Mouse (Mus musculus) CH12F3 (cell line): Measurements from ENCODE around the gene Fam72a.

Experiments
- in situ Hi-C: fragments of 300-500 bp; cut with MboI; formaldehyde crosslinking; loops from 2 replicates; pipeline ENCODE4 v1.14.3; 2020; ENCODE audit warnings: low sequenced_read_pairs

Fam72a gene

DNA sequence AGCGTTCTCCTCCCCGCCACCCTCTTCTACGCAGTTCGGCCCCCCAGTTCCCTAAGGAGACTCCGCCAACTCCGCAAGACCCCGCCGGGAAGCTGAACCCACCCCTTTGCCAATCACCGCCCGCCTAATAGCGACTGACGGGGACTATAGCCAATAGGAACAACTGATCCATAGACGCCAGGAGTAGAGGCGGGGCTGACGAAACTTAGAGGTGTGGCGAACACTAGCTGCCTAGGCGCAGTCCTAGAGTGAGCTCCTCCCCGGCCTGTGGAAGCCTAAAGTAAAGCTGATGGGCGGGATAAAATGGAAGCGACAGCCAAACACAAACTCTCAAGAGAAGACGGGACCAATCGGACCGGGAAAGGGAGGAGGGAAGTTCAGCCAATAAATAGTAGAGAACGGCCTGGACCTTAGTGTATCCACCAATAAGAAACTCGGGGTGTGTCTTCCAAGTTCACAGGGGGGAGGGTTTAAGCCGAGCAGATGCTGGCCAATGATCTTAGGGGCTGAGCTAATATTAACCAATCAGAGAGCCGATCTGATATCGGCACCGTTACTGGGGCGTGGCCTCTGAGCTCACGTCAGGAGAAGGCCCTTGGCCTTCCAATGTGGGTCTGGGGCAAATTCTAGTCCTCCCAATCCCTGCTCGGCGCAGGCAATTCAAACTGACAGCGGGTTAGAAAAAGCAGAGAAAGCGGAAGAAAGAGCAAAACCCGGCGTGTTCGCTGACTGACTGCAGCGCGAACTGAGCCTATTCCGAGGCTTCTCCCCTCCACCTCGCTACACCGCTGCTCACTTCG, at the start of gene Fam72a, which contains the start of gene Srgap2:
Gene Fam72a (plus strand): TSS at position 623 of the 800 bp plus-strand sequence.
Gene Srgap2 (minus strand): TSS at position 72 of the 800 bp plus-strand sequence.
- in situ Hi-C loops: no loop called here

GRCm38 (mm10) chr1:131478770-131479305, 48.9 kb upstream of the Fam72a start:
- in situ Hi-C loops: no loop called here

DNA sequence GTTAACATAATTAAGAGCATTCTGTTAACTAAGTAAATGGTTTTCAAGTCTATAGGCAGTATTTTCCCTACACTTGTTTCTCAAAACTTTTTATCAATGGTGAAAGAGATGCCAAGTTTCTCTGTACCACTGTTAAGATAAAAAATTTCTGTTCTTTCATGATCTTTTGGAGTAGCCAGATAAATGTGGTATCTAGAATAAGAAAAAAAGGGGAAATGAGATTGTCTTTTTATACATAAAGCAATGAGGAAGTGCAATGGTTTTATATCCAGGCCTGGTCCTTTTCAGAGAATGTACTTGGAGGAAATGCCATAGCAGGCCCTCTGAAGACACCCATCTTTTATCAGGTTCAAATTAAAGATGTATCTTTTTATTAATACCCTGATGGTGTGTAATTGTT, 46.3 kb upstream of the Fam72a start:
- in situ Hi-C loops: no loop called here

- in situ Hi-C loops: no loop called here
Measured at GRCm38 (mm10) chr1:131482242-131482641, 45.5 kb upstream of the Fam72a start.

- in situ Hi-C loops: no loop called here
Measured at GRCm38 (mm10) chr1:131486094-131486850, 41.4 kb upstream of the Fam72a start.

DNA sequence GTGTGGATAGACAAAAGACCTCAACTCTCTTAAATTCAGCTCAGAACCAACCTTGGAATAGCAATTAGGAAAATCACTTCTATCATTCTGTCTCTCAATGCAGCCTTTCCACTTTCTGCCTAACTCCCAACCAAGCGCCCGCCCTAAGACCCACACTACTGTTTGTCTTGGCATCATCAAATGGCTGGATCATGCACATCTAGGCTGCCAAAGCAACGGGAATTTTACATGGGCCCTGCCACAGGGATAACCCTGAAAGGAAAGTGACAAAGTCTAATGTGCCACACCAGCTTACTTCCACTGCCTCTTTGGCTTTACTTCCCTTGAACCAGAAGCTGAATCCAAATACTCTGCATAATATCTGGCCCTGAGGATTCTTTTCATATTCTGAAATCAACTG, 38.4 kb upstream of the Fam72a start:
- in situ Hi-C loops: no loop called here

- in situ Hi-C loops: no loop called here
Measured at GRCm38 (mm10) chr1:131491579-131491978, 36.1 kb upstream of the Fam72a start.

- in situ Hi-C loops: no loop called here
Measured at GRCm38 (mm10) chr1:131492360-131492759, 35.3 kb upstream of the Fam72a start.

DNA sequence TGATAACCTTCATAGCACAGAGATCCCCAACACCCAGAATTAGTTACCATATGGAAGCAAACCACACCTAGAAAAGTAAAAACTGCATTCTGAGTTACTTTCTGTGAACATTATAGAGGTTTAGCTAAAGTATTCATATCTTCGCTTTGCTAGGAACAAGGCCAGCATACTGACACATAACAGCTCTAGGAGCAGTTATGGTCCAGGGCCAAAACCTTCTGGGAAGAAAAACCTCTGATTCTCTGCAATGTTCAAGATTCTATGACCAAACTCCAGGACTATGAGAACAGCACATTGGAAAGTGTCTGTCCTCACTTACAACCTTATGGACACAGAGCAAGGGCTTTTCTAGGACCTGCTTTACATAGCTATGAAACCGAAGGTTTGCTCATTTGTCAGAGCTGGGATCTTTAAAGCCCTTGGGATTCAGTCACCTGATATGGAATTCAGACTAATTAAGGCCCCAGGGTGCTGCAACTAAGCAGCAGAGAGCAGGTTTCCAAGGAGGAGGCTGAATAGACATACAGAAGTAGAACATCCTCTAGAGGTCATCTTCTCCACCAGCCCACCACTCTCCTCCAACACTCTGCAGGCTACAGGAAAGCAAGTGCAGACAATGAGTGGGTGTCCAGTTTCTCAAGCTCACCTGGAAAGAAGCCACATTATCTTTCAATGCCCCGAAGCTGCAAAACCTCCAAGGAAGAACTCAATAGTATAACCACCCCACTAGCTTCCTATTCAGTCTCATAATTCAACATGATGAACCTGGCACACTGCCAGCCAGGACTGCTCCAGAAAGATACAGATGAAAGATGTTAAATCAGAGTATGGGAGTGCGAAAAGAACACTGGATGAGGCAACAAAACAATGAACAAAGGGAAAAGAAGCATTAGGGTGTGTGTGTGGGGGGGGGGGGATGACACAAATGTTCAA, 33.5 kb upstream of the Fam72a start:
- in situ Hi-C loops: no loop called here

GRCm38 (mm10) chr1:131498231-131498630, 29.5 kb upstream of the Fam72a start:
- in situ Hi-C loops: no loop called here

DNA sequence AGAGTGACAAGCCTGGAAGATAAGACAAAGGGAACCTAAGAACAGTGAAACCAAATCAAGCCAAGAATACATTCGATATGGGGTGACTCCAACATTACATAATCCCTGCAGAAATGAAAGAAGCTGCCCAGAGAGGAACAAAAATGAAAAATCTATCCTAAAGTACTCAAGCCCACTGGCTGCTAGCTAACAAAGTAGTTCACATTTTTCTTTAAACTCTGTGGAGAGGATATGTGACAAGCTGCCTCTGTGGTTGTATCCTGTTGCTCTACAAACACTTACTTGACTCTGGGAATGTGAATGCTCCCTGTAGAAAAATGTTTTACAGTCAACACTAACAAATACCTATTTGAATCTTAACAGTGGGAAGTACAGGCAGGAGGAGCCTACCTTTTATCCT, 26.0 kb upstream of the Fam72a start:
- in situ Hi-C loops: no loop called here

DNA sequence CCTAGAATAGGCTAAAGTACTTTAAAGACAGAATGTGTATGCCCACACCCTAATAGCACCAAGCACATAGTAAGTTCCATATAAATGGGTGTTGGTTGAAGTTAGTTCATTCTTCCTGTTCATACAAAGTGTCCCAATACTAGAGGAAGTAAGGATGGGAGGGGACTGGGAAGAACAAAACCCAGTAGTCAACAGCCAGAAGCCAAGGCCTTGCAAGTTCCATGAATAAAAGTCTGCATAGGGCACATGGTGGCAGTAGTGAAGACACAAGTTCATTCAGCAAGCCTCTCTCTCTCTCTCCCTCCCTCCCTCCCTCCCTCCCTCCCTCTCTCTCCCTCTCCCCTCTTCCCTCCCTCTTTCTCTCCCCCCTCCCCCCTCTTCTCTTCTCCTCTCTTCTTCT, 16.6 kb upstream of the Fam72a start:
- in situ Hi-C loops: no loop called here

GRCm38 (mm10) chr1:131511661-131512500, 15.8 kb upstream of the Fam72a start:
- in situ Hi-C loops: no loop called here

DNA sequence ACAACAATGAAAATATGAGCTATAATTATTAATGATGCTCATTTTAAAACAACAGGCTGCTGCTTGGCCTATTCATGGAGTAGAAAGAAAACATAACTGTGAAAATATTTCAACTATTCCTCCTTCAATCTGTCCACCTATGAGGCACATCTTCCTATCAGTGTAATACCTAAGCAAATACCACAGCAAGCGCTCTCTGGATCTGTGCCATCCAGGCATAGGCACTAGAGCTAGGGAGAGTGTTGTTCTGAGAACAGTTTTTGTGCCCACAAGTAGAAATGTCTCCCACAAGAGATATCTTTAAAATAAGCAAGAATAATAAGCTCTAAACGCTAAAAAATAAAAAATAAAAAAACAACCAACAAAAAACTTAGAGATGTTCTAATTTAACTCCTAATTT, 14.6 kb upstream of the Fam72a start:
- in situ Hi-C loops: no loop called here

- in situ Hi-C loops: no loop called here
Measured at GRCm38 (mm10) chr1:131514197-131514596, 13.5 kb upstream of the Fam72a start.

GRCm38 (mm10) chr1:131516588-131516987, 11.1 kb upstream of the Fam72a start:
- in situ Hi-C loops: no loop called here

DNA sequence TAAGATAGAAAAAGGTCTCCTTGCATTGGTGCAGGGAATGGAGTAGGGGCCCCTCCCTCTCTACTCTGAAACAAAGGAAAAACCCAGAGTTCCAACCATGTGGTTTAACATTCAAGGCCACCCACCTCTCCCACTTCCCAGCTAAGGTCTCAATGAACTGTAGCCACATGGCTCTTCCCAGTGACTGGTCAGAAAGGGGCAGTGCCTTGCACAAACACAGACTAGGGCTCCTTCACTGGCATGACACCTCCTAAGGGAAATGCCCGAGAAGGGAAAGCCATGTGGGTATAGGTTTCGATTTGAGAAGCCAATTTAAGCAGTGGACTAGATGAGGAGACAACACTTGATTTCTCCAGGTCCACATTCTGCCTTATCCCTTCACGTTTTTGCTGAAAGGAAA, 3.9 kb upstream of the Fam72a start:
- in situ Hi-C loops: no loop called here

DNA sequence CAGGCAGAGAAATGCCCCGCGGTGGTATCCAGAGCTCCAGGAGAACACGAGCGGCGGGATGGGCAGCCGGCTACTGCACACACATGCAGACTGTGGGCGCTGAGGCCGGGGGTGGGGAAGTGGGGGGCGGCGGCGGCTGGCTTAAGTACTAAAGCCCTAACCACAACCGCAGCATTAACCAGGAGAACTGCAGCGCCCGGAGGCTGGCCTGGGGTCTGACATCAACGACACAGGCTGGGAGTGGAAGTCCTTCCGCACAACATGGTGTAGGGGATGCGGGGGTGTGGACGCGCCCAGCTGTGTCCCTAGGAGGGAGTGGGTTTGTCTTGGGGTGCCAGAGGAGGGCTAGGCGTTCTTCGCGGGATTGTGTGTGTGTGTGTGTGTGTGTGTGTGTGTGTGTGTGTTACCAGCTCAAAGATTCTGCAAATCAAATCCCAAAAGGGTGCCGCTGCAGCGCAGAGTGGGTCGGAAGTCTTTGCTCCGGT, 2.6 kb upstream of the Fam72a start:
- in situ Hi-C loops: no loop called here

- in situ Hi-C loops: no loop called here
Measured at GRCm38 (mm10) chr1:131525586-131526271, 2.0 kb upstream of the Fam72a start.
